Mouse (Mus musculus) spleen, adult 2 months (tissue): ENCODE measurements at regions not wholly inside any gene's neighbourhood (a gene's known extent, or its start where the extent isn't known, plus 50 kb on each side); places are given as distances from the start of the nearest gene placed in this dataset.

Source experiments
- CTCF ChIP-seq: fragments of 200-500 bp; IDR thresholded peaks from 2 replicates; pipeline ENCODE4 v1.5.1; 2011; ENCODE audit warnings: mild to moderate bottlenecking, inconsistent platforms; ENCODE audit not compliant: insufficient read depth, insufficient read length, insufficient replicate concordance; ENCODE audit errors: extremely low read depth
- POLR2A ChIP-seq: fragments of 200-500 bp; IDR thresholded peaks from 2 replicates; pipeline ENCODE4 v1.6.1; 2011; ENCODE audit warnings: low read depth, low read length, inconsistent platforms

DNA sequence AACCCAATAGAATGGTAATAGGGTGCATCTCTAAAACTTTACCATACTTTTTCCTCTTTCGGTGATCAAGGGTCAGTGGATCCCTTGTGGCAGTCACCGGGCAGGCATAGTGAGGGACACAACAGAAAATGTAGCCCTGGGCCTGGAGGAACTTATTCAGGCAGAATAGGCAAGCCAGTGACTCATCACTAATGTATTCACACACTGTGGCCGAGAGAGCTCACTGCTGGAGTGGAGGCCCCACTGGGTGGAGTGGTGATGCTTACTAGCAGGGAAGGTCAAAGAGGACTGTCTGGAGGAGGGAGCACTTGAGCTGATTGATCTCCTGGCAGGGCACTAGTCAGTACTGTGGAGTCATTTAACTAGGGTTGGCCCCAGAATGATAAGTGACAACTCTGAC, 62.4 kb upstream of the Pax1 start:
- TF ChIP-seq CTCF: no peak
- TF ChIP-seq POLR2A: no peak
